Mouse (Mus musculus) granulocyte monocyte progenitor cell, adult 5-6 weeks (primary cell): ENCODE data around the gene Arid4b. TPM values are rescaled to one million over a fixed set of nuclear protein-coding genes. Genes with fewer than 3 reads are reported as not detected.

Experiments used
- ATAC-seq: replicated peaks from 2 replicates; pipeline ENCODE4 v1.8.0; 2016; ENCODE audit warnings: mild to moderate bottlenecking, moderate TSS enrichment, inconsistent platforms; ENCODE audit not compliant: poor library complexity, severe bottlenecking
- total RNA-seq, 2 experiments: library from RNA; stranded (forward) in 1 of 2; stranded (reverse) in 1 of 2; fragments of 200-712, 200-1000 nt in 1 of 2; fragments of >200 nt in 1 of 2; fragmentation: Nextera tagmentation in 1 of 2; gene quantifications; 2 replicates each; pipeline ENCODE4 v1.2.3; 2014 to 2017

Arid4b gene
- total RNA-seq, 2 experiments from 2014 or later = 23.9 to 25.4 TPM

GRCm38 (mm10) chr13:14059582-14059981 is 3.5 kb upstream of the Arid4b start:
- no peak for ATAC-seq

GRCm38 (mm10) chr13:14062209-14063012 is 621 bp upstream of the Arid4b start:
- peak; percentile 26 for ATAC-seq

GRCm38 (mm10) chr13:14063942-14064271 is 875 bp downstream of the Arid4b start:
- peak; percentile 13 for ATAC-seq

- peak; percentile 12; the same call in 1 of the 2 replicates for ATAC-seq
These were observed 1.5 kb downstream of the Arid4b start for GRCm38 (mm10) chr13:14064341-14065027.

- no peak for ATAC-seq
These were observed 2.0 kb downstream of the Arid4b start for GRCm38 (mm10) chr13:14065028-14065380.

- ATAC-seq = no peak
These were observed 2.7 kb downstream of the Arid4b start for GRCm38 (mm10) chr13:14065701-14066100.

- ATAC-seq = no peak
These were observed 5.0 kb downstream of the Arid4b start for GRCm38 (mm10) chr13:14068035-14068434.

- no peak for ATAC-seq
These were observed 6.3 kb downstream of the Arid4b start for GRCm38 (mm10) chr13:14069291-14069690.

GRCm38 (mm10) chr13:14074371-14074770 is 11.3 kb downstream of the Arid4b start:
- peak; percentile 39; the same call in 1 of the 2 replicates for ATAC-seq

- no peak for ATAC-seq
These were observed 12.3 kb downstream of the Arid4b start for GRCm38 (mm10) chr13:14075326-14075725.

GRCm38 (mm10) chr13:14088669-14089068 is 25.6 kb downstream of the Arid4b start:
- no peak for ATAC-seq

- ATAC-seq = no peak
These were observed 40.0 kb downstream of the Arid4b start for GRCm38 (mm10) chr13:14103026-14103425.

- ATAC-seq = no peak
These were observed 47.3 kb downstream of the Arid4b start for GRCm38 (mm10) chr13:14110154-14110873.

GRCm38 (mm10) chr13:14111146-14111545 is 48.1 kb downstream of the Arid4b start:
- no peak for ATAC-seq

GRCm38 (mm10) chr13:14113746-14114528 is 50.9 kb downstream of the Arid4b start:
- ATAC-seq = no peak

- ATAC-seq = no peak
These were observed 52.8 kb downstream of the Arid4b start for GRCm38 (mm10) chr13:14115805-14116204.

- no peak for ATAC-seq
These were observed 68.6 kb downstream of the Arid4b start for GRCm38 (mm10) chr13:14131651-14132050.

GRCm38 (mm10) chr13:14142294-14142966 is 79.4 kb downstream of the Arid4b start:
- ATAC-seq = no peak; the same call in 1 of the 2 replicates

- ATAC-seq = no peak
These were observed 115.0 kb downstream of the Arid4b start for GRCm38 (mm10) chr13:14177989-14178388.

GRCm38 (mm10) chr13:14179669-14180068 is 116.6 kb downstream of the Arid4b start:
- ATAC-seq = no peak
